Mouse (Mus musculus) activated CD4-positive, CD25-positive, alpha-beta regulatory T cell, adult 4 months (primary cell): Measurements from ENCODE around the gene Lrrc58. TPM values are rescaled to one million over a fixed set of nuclear protein-coding genes. Genes with fewer than 3 reads are reported as not detected.

Source experiments
- ATAC-seq: one replicate; pipeline ENCODE4 v1.8.0; 2017
- polyA plus RNA-seq, 2 experiments: library from polyadenylated mRNA; unstranded; fragments of 100-300 nt; shearing (Covaris generic); gene quantifications; one replicate each; pipeline ENCODE4 v1.2.1; 2017

Lrrc58 gene
- polyA plus RNA-seq = 10 to 100 TPM; 18.0 to 20.2 TPM

GRCm38 (mm10) chr16:37867791-37868505 is at the start of gene Lrrc58:
Gene Lrrc58 (plus strand): TSS chr16:37868389.
- ATAC-seq = peak; percentile 84

- no peak for ATAC-seq
These were observed 44.2 kb upstream of the Lrrc58 start for GRCm38 (mm10) chr16:37823949-37824348.

- ATAC-seq = no peak
These were observed 43.2 kb upstream of the Lrrc58 start for GRCm38 (mm10) chr16:37824778-37825505.

- no peak for ATAC-seq
These were observed 41.9 kb upstream of the Lrrc58 start for GRCm38 (mm10) chr16:37826286-37826685.

- ATAC-seq = no peak
These were observed 37.1 kb upstream of the Lrrc58 start for GRCm38 (mm10) chr16:37831041-37831440.

GRCm38 (mm10) chr16:37837571-37837970 is 30.6 kb upstream of the Lrrc58 start:
- no peak for ATAC-seq

- no peak for ATAC-seq
These were observed 25.8 kb upstream of the Lrrc58 start for GRCm38 (mm10) chr16:37842439-37842838.

- no peak for ATAC-seq
These were observed 24.4 kb upstream of the Lrrc58 start for GRCm38 (mm10) chr16:37843740-37844139.

GRCm38 (mm10) chr16:37845202-37845925 is 22.8 kb upstream of the Lrrc58 start:
- no peak for ATAC-seq

- no peak for ATAC-seq
These were observed 21.1 kb upstream of the Lrrc58 start for GRCm38 (mm10) chr16:37847081-37847480.

- no peak for ATAC-seq
These were observed 16.8 kb upstream of the Lrrc58 start for GRCm38 (mm10) chr16:37851366-37851765.

- ATAC-seq = no peak
These were observed 14.9 kb upstream of the Lrrc58 start for GRCm38 (mm10) chr16:37853279-37853678.

GRCm38 (mm10) chr16:37854054-37854453 is 14.1 kb upstream of the Lrrc58 start:
- ATAC-seq = no peak

GRCm38 (mm10) chr16:37854593-37854992 is 13.6 kb upstream of the Lrrc58 start:
- ATAC-seq = no peak

GRCm38 (mm10) chr16:37855583-37855982 is 12.6 kb upstream of the Lrrc58 start:
- no peak for ATAC-seq

GRCm38 (mm10) chr16:37856327-37856726 is 11.9 kb upstream of the Lrrc58 start:
- ATAC-seq = no peak

GRCm38 (mm10) chr16:37857495-37857894 is 10.7 kb upstream of the Lrrc58 start:
- ATAC-seq = no peak

GRCm38 (mm10) chr16:37860213-37860612 is 8.0 kb upstream of the Lrrc58 start:
- no peak for ATAC-seq

GRCm38 (mm10) chr16:37861029-37861428 is 7.2 kb upstream of the Lrrc58 start, which contains the start of gene Gm36028:
Gene Gm36028 (minus strand): TSS chr16:37861146.
- ATAC-seq = no peak

- ATAC-seq = no peak
These were observed 4.3 kb upstream of the Lrrc58 start for GRCm38 (mm10) chr16:37863876-37864275.

- no peak for ATAC-seq
These were observed 2.3 kb upstream of the Lrrc58 start for GRCm38 (mm10) chr16:37865841-37866240.

GRCm38 (mm10) chr16:37868506-37869469 is 599 bp downstream of the Lrrc58 start:
- ATAC-seq = peak; percentile 54
